ENCODE assay signal across 11 mouse cellular contexts in genomic region chr14:55857588-55857987, GRCm38 (mm10). TPM values are rescaled to one million over a fixed set of nuclear protein-coding genes. Genes with fewer than 3 reads are reported as not detected.
DNase-seq lines count a peak whose midpoint lies in the region; ATAC-seq lines count a peak whose summit lies in the region.
"Had no signal": no experiment of that assay in that cellular context is flagged by ENCODE, and none has a peak within 500 bp of the region (broad histone marks: within the 10 kb centered on the region; RNA-seq: fewer than 3 reads in every experiment).

No protein-coding gene starts in this region.

- WGBS in heart, embryonic 11.5 days (ENCODE audit: insufficient replicate concordance) = 40% methylated on average over 4 of the region's 4 CpGs
- 26% methylated on average over 4 of the region's 4 CpGs for WGBS in embryonic facial prominence, embryonic 14.5 days
- WGBS in hindbrain, embryonic 16.5 days = 69% methylated on average over 4 of the region's 4 CpGs
- WGBS in midbrain, embryonic 14.5 days = 82% methylated on average over 4 of the region's 4 CpGs

- 0 out of 2 replicates have a peak, but pooled peaks cover 2% of the 10 kb centered on the region for H3K36me3 ChIP-seq in heart, embryonic 11.5 days (ENCODE audit: control insufficient read depth, insufficient read depth, low read length)
- H3K36me3 ChIP-seq in embryonic facial prominence, embryonic 14.5 days (ENCODE audit: control insufficient read depth, insufficient read depth, low read length) = peaks cover 13% of the 10 kb centered on the region
- no peaks in the 10 kb centered on the region for H3K36me3 ChIP-seq in hindbrain, embryonic 16.5 days (ENCODE audit: control insufficient read depth, insufficient read depth, low read length)
- H3K36me3 ChIP-seq in midbrain, embryonic 14.5 days (ENCODE audit: control insufficient read depth, insufficient read depth, low read length) = no peaks in the 10 kb centered on the region

- H3K4me1 ChIP-seq in heart, embryonic 11.5 days (ENCODE audit: control insufficient read depth, insufficient read depth, low read length) = peaks cover 52% of the 10 kb centered on the region
- peaks cover 40% of the 10 kb centered on the region for H3K4me1 ChIP-seq in embryonic facial prominence, embryonic 14.5 days (ENCODE audit: control insufficient read depth, insufficient read depth, low read length)
- H3K4me1 ChIP-seq in hindbrain, embryonic 16.5 days (ENCODE audit: control insufficient read depth, insufficient read depth, low read depth, low read length) = peaks cover 43% of the 10 kb centered on the region
- peaks cover 45% of the 10 kb centered on the region for H3K4me1 ChIP-seq in midbrain, embryonic 14.5 days (ENCODE audit: control insufficient read depth, insufficient read depth, low read length)

- H3K9me3 ChIP-seq in heart, embryonic 11.5 days (replicated peaks; ENCODE audit: control insufficient read depth, low read length) = no peaks in the 10 kb centered on the region
- no peaks in the 10 kb centered on the region for H3K9me3 ChIP-seq in embryonic facial prominence, embryonic 14.5 days (ENCODE audit: control insufficient read depth, low read length)
- no peaks in the 10 kb centered on the region for H3K9me3 ChIP-seq in hindbrain, embryonic 16.5 days (ENCODE audit: control insufficient read depth, low read length)
- no peaks in the 10 kb centered on the region for H3K9me3 ChIP-seq in midbrain, embryonic 14.5 days (ENCODE audit: control insufficient read depth, low read length)

- H3K27me3 ChIP-seq in heart, embryonic 11.5 days (ENCODE audit: control insufficient read depth, insufficient read depth, low read length) = no peaks in the 10 kb centered on the region
- no peaks in the 10 kb centered on the region for H3K27me3 ChIP-seq in embryonic facial prominence, embryonic 14.5 days (replicated peaks; ENCODE audit: control insufficient read depth, insufficient read depth, low read length)
- no peaks in the 10 kb centered on the region for H3K27me3 ChIP-seq in hindbrain, embryonic 16.5 days (replicated peaks; ENCODE audit: control insufficient read depth, insufficient read depth, low read length)
- no peaks in the 10 kb centered on the region for H3K27me3 ChIP-seq in midbrain, embryonic 14.5 days (ENCODE audit: control insufficient read depth, insufficient read depth, low read length)

- no peak overlapping the region for H3K4me3 ChIP-seq in heart, embryonic 11.5 days (ENCODE audit: low read depth, low read length)
- peak overlapping the region; percentile 80 for H3K4me3 ChIP-seq in embryonic facial prominence, embryonic 14.5 days (ENCODE audit: low read depth, low read length)
- H3K4me3 ChIP-seq in hindbrain, embryonic 16.5 days (ENCODE audit: low read length) = no peak overlapping the region
- H3K4me3 ChIP-seq in midbrain, embryonic 14.5 days (replicated peaks; ENCODE audit: low read depth, low read length) = 0 out of 2 replicates have a peak overlapping the region, but pooled peaks have one; percentile 3

- peak overlapping the region; percentile 35; the same call in 1 of the 2 replicates for H3K27ac ChIP-seq in heart, embryonic 11.5 days (ENCODE audit: low read depth, low read length)
- no peak overlapping the region for H3K27ac ChIP-seq in embryonic facial prominence, embryonic 14.5 days (replicated peaks; ENCODE audit: low read depth, low read length)
- no peak overlapping the region for H3K27ac ChIP-seq in hindbrain, embryonic 16.5 days (ENCODE audit: low read depth, low read length)
- H3K27ac ChIP-seq in midbrain, embryonic 14.5 days (replicated peaks; ENCODE audit: low read depth, low read length) = no peak overlapping the region
- H3K27ac ChIP-seq: liver, embryonic 14.5 days had no signal

- H3K4me2 ChIP-seq in heart, embryonic 11.5 days = peak overlapping the region; percentile 56
- H3K4me2 ChIP-seq in embryonic facial prominence, embryonic 14.5 days (ENCODE audit: low read depth, low read length) = peak overlapping the region; percentile 84
- peak overlapping the region; percentile 23; the same call in 1 of the 2 replicates for H3K4me2 ChIP-seq in hindbrain, embryonic 16.5 days (ENCODE audit: low read length)
- peak overlapping the region; percentile 29 for H3K4me2 ChIP-seq in midbrain, embryonic 14.5 days (ENCODE audit: low read length)

- no peak overlapping the region for H3K9ac ChIP-seq in heart, embryonic 11.5 days (ENCODE audit: low read depth, low read length)
- peak overlapping the region; percentile 48; the same call in 1 of the 2 replicates for H3K9ac ChIP-seq in embryonic facial prominence, embryonic 14.5 days (ENCODE audit: low read depth, low read length)
- no peak overlapping the region for H3K9ac ChIP-seq in hindbrain, embryonic 16.5 days (ENCODE audit: low read depth, low read length)
- H3K9ac ChIP-seq in midbrain, embryonic 14.5 days (replicated peaks; ENCODE audit: low read length) = no peak overlapping the region
- H3K9ac ChIP-seq: liver, embryonic 14.5 days had no signal

- DNase-seq in heart, postnatal 14 days = no peak
- DNase-seq in embryonic facial prominence, embryonic 14.5 days (ENCODE audit: low spot score) = no peak
- DNase-seq in midbrain, embryonic 14.5 days = no peak
- DNase-seq in adrenal gland, postnatal 10 days = no peak
- DNase-seq in urinary bladder, postnatal 14 days (ENCODE audit: low spot score) = no peak
- no peak for DNase-seq in left cerebral cortex, adult 11 months (ENCODE audit: low spot score)
- DNase-seq: cerebellum, adult 11 months; kidney, adult 2 months had no signal

- ATAC-seq in heart, embryonic 11.5 days (replicated peaks; ENCODE audit: insufficient number of reproducible peaks, low FRiP score, low TSS enrichment) = no peak
- ATAC-seq in embryonic facial prominence, embryonic 14.5 days (ENCODE audit: low read depth) = no peak
- ATAC-seq in hindbrain, embryonic 16.5 days = no peak
- no peak for ATAC-seq in midbrain, embryonic 14.5 days (ENCODE audit: low FRiP score, low TSS enrichment)

- intact Hi-C loops in heart, postnatal 14 days (cut with DNase I) = no loop called here

RNA-seq across cellular contexts. Expression of gene Nynrin, which starts 3.8 kb away (rescaled TPM):
- polyA plus RNA-seq in heart, embryonic 11.5 days (2014; fragmentation: Nextera tagmentation; extraction: Ambion mirVana) = 12.5 and 20.3 TPM in 2 replicates
- 10 to 100 TPM; 13.6 to 15.8 TPM for total RNA-seq in heart, postnatal 14 days (2021)
- polyA plus RNA-seq in embryonic facial prominence, embryonic 14.5 days (2014; fragmentation: Nextera tagmentation; extraction: Ambion mirVana) = 15.6 and 19.5 TPM in 2 replicates
- polyA plus RNA-seq in hindbrain, embryonic 16.5 days (2015; fragmentation: Nextera tagmentation; extraction: Ambion mirVana) = 8.4 and 13.7 TPM in 2 replicates
- 6.5 and 11.2 TPM in 2 replicates for polyA plus RNA-seq in midbrain, embryonic 14.5 days (2014; fragmentation: Nextera tagmentation; extraction: Ambion mirVana)
- total RNA-seq in adrenal gland, postnatal 10 days (2021) = 10 to 100 TPM; 20.7 to 24.4 TPM

RNA-seq across cellular contexts. Expression of gene Cbln3, which starts 26.6 kb away (rescaled TPM):
- polyA plus RNA-seq in heart, embryonic 11.5 days (2014; fragmentation: Nextera tagmentation; extraction: Ambion mirVana) = 0.30 and 0.42 TPM in 2 replicates
- under 1 TPM; 0.10 TPM for total RNA-seq in heart, postnatal 14 days (2021)
- polyA plus RNA-seq in embryonic facial prominence, embryonic 14.5 days (2014; fragmentation: Nextera tagmentation; extraction: Ambion mirVana) = 0.25 and 0.50 TPM in 2 replicates
- polyA plus RNA-seq in hindbrain, embryonic 16.5 days (2015; fragmentation: Nextera tagmentation; extraction: Ambion mirVana) = 0.35 and 0.56 TPM in 2 replicates
- 0.19 and 0.20 TPM in 2 replicates for polyA plus RNA-seq in midbrain, embryonic 14.5 days (2014; fragmentation: Nextera tagmentation; extraction: Ambion mirVana)
- under 1 TPM; 0.15 to 0.48 TPM for total RNA-seq in adrenal gland, postnatal 10 days (2021)

RNA-seq across cellular contexts. Expression of gene Khnyn, which starts 27.2 kb away (rescaled TPM):
- polyA plus RNA-seq in heart, embryonic 11.5 days (2014; fragmentation: Nextera tagmentation; extraction: Ambion mirVana) = 6.0 and 8.9 TPM in 2 replicates
- total RNA-seq in heart, postnatal 14 days (2021) = 10 to 100 TPM; 13.4 to 14.3 TPM
- 9.1 and 9.7 TPM in 2 replicates for polyA plus RNA-seq in embryonic facial prominence, embryonic 14.5 days (2014; fragmentation: Nextera tagmentation; extraction: Ambion mirVana)
- polyA plus RNA-seq in hindbrain, embryonic 16.5 days (2015; fragmentation: Nextera tagmentation; extraction: Ambion mirVana) = 9.1 and 11.4 TPM in 2 replicates
- 6.5 and 7.1 TPM in 2 replicates for polyA plus RNA-seq in midbrain, embryonic 14.5 days (2014; fragmentation: Nextera tagmentation; extraction: Ambion mirVana)
- total RNA-seq in adrenal gland, postnatal 10 days (2021) = 10 to 100 TPM; 17.1 to 23.8 TPM

RNA-seq across cellular contexts. Expression of gene Nfatc4, which starts 34.6 kb away (rescaled TPM):
- 15.5 and 16.9 TPM in 2 replicates for polyA plus RNA-seq in heart, embryonic 11.5 days (2014; fragmentation: Nextera tagmentation; extraction: Ambion mirVana)
- total RNA-seq in heart, postnatal 14 days (2021) = 1 to 10 TPM; 7.0 to 9.2 TPM
- polyA plus RNA-seq in embryonic facial prominence, embryonic 14.5 days (2014; fragmentation: Nextera tagmentation; extraction: Ambion mirVana) = 56.5 and 74.7 TPM in 2 replicates
- 6.5 and 11.9 TPM in 2 replicates for polyA plus RNA-seq in hindbrain, embryonic 16.5 days (2015; fragmentation: Nextera tagmentation; extraction: Ambion mirVana)
- 6.2 and 8.7 TPM in 2 replicates for polyA plus RNA-seq in midbrain, embryonic 14.5 days (2014; fragmentation: Nextera tagmentation; extraction: Ambion mirVana)
- total RNA-seq in adrenal gland, postnatal 10 days (2021) = 10 to 100 TPM; 23.5 to 28.2 TPM

RNA-seq across cellular contexts. Expression of gene Sdr39u1, which starts 42.5 kb away (rescaled TPM):
- polyA plus RNA-seq in heart, embryonic 11.5 days (2014; fragmentation: Nextera tagmentation; extraction: Ambion mirVana) = 36.9 and 42.2 TPM in 2 replicates
- total RNA-seq in heart, postnatal 14 days (2021) = 10 to 100 TPM; 71.5 to 78.4 TPM
- 56.9 and 71.5 TPM in 2 replicates for polyA plus RNA-seq in embryonic facial prominence, embryonic 14.5 days (2014; fragmentation: Nextera tagmentation; extraction: Ambion mirVana)
- polyA plus RNA-seq in hindbrain, embryonic 16.5 days (2015; fragmentation: Nextera tagmentation; extraction: Ambion mirVana) = 163 and 175 TPM in 2 replicates
- polyA plus RNA-seq in midbrain, embryonic 14.5 days (2014; fragmentation: Nextera tagmentation; extraction: Ambion mirVana) = 125 and 142 TPM in 2 replicates
- total RNA-seq in adrenal gland, postnatal 10 days (2021) = 100 to 1,000 TPM in 1 of 2 experiments, 10 to 100 TPM in 1; 90.9 to 109 TPM

Comparison
In these comparisons a context has a peak if more than half of its experiments do, and no peak if none do; other contexts are left out.
1. H3K4me2 ChIP-seq: peak in every context shown above with its lines; median percentile 84 in embryonic facial prominence, embryonic 14.5 days; 56 in heart, embryonic 11.5 days; 29 in midbrain, embryonic 14.5 days; 23 in hindbrain, embryonic 16.5 days.
2. H3K4me3 ChIP-seq: peak in embryonic facial prominence, embryonic 14.5 days (single experiment) and midbrain, embryonic 14.5 days (single experiment); none in heart, embryonic 11.5 days (single experiment) and hindbrain, embryonic 16.5 days (single experiment).